Mouse (Mus musculus) testis, adult 2 months (tissue): ENCODE results near the gene Neurl4. TPM values are rescaled to one million over a fixed set of nuclear protein-coding genes. Genes with fewer than 3 reads are reported as not detected.

Experiments used
- H3K27ac ChIP-seq: fragments of 200-500 bp; 2 replicates; pipeline ENCODE4 v1.5.1; 2012; ENCODE audit warnings: low read depth, low read length; ENCODE audit not compliant: control insufficient read depth, insufficient read depth
- H3K27me3 ChIP-seq: fragments of 200-500 bp; 2 replicates; pipeline ENCODE4 v1.6.1; 2012; ENCODE audit warnings: mild to moderate bottlenecking, low read length, moderate library complexity; ENCODE audit not compliant: control insufficient read depth, insufficient read depth
- H3K36me3 ChIP-seq: fragments of 200-500 bp; 2 replicates; pipeline ENCODE4 v1.6.1; 2012; ENCODE audit warnings: mild to moderate bottlenecking, low read length; ENCODE audit not compliant: control insufficient read depth, insufficient read depth
- H3K4me1 ChIP-seq: fragments of 200-500 bp; 2 replicates; pipeline ENCODE4 v1.6.1; 2012; ENCODE audit warnings: low read length; ENCODE audit not compliant: control insufficient read depth, insufficient read depth
- H3K4me3 ChIP-seq: fragments of 200-500 bp; 2 replicates; pipeline ENCODE4 v1.5.1; 2012; ENCODE audit warnings: low read depth, mild to moderate bottlenecking, low read length, moderate library complexity, mixed read lengths; ENCODE audit not compliant: control insufficient read depth
- CTCF ChIP-seq: fragments of 200-500 bp; IDR thresholded peaks from 2 replicates; pipeline ENCODE4 v1.5.1; 2012; ENCODE audit warnings: low read depth, mild to moderate bottlenecking, inconsistent platforms, low read length, moderate library complexity; ENCODE audit not compliant: control insufficient read depth, insufficient read depth, insufficient replicate concordance
- POLR2A ChIP-seq: fragments of 200-500 bp; IDR thresholded peaks from 2 replicates; pipeline ENCODE4 v1.6.1; 2012; ENCODE audit warnings: low read depth, mild to moderate bottlenecking, inconsistent platforms, low read length, moderate library complexity; ENCODE audit not compliant: control insufficient read depth
- polyA plus RNA-seq: library from polyadenylated mRNA; depleted of rRNA; stranded (reverse); fragments of >200 nt; gene quantifications from 2 replicates; pipeline ENCODE4 v1.2.3, GENCODE M21; 2012

Gene Neurl4
- polyA plus RNA-seq, 1 experiment: 57.7 TPM

DNA sequence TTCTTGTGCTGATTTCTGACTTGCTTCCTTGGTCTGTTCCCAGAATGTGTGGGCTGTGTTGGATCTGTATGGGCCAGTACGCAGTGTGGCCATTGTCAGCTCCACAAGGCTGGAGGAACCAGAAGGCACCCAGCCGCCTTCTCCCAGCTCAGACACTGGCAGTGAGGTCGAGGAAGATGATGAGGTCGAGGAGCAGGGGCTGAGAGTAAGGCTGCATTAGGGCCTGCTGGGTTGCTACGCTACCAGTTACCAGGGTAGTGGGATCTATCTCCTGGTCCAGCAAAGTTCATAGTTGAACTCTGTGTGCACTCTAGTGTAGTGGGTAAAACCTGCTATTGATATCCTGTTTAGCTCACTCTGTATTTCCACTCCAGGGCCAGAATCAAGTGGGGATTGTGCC lies 8.3 kb downstream of the Neurl4 start:
- TF ChIP-seq POLR2A: no peak
- TF ChIP-seq CTCF: no peak
- H3K36me3 ChIP-seq: peaks cover 6% of the 10 kb centered on the region

DNA sequence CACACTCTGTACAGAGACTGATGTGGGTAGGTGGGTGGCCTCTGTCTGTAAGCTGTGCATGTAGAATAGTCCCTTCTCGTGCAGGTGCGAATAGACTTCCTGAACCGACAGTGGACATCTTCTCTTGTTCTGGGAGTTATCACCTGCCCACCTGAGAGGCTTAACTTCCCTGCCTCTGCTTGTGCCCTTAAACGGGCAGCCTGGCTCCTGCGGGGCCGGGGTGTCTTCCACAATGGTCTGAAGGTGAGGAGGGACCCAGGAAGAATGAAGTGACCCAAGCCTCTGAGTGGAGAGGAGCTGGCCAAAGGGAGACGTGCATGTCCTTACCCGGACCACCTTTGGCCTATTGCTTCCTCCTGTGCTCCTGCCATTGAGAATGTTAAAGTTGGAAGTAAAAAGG lies 9.3 kb downstream of the Neurl4 start:
- no peaks in the 10 kb centered on the region for H3K27me3 ChIP-seq
- TF ChIP-seq CTCF: no peak
- TF ChIP-seq POLR2A: no peak
- H3K36me3 ChIP-seq: peaks cover 6% of the 10 kb centered on the region
- peaks cover 10% of the 10 kb centered on the region for H3K4me1 ChIP-seq
- H3K4me3 ChIP-seq: no peak overlapping the region
- H3K27ac ChIP-seq: no peak overlapping the region

More for the DNA sequence above, 8.3 kb downstream of the Neurl4 start:
- no peak overlapping the region for H3K27ac ChIP-seq
- H3K4me1 ChIP-seq: peaks cover 5% of the 10 kb centered on the region
- H3K4me3 ChIP-seq: no peak overlapping the region
- no peaks in the 10 kb centered on the region for H3K27me3 ChIP-seq

- no peak for TF ChIP-seq CTCF
- TF ChIP-seq POLR2A: no peak
- Histone ChIP-seq H3K27ac (no peak overlapping the region), H3K27me3 (no peaks in the 10 kb centered on the region), H3K36me3 (peaks cover 6% of the 10 kb centered on the region), H3K4me1 (peaks cover 10% of the 10 kb centered on the region), H3K4me3 (no peak overlapping the region)
Observed at GRCm38 (mm10) chr11:69910781-69911560, 10.1 kb downstream of the Neurl4 start.

GRCm38 (mm10) chr11:69911701-69912100 lies 10.8 kb downstream of the Neurl4 start:
- no peak overlapping the region for H3K27ac ChIP-seq
- no peak overlapping the region for H3K4me3 ChIP-seq

DNA sequence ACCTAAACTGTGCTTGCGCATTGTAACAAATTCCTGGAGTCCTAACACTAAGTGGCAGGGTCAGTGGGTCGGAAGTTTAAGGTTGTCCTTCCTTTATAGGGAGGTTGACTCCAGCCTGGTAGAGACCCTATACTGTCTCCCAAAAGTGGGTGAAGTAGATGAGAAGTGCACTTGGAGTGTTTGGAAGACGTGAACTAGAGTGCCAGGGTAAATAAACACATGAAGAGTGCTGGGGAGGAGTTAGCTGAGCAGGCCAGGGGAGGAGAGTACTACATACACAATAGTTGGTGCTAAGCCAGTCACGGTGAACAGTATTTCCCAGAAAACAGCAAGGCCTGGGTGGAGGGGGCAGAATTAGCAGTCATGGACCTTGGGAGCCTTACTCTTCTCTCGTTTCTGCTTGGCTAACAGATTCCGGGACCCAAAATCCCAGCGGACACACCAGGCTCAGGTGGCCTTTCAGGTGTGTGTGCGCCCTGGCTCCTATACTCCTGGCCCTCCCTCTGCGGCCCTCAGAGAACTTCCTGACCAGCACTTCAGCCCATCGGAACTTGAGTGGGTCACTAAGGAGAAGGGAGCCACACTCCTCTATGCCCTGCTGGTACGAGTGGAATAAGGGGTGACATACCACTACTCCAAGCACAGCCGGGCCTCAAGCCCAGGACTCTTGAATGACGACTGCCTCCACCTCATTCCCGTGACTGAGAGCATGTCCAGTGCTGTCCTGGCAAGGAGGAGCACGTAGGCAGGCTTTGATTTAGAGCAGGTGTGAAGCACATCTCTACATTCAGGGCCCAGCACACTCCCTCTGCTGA lies 12.1 kb downstream of the Neurl4 start:
- TF ChIP-seq CTCF (no peak), POLR2A (no peak)
- Histone ChIP-seq H3K27me3 (no peaks in the 10 kb centered on the region), H3K36me3 (peaks cover 2% of the 10 kb centered on the region), H3K27ac (peak overlapping the region; percentile 7; the same call in 1 of the 2 replicates), H3K4me3 (peak overlapping the region; percentile 86), H3K4me1 (peaks cover 10% of the 10 kb centered on the region)

More at GRCm38 (mm10) chr11:69911701-69912100, 10.8 kb downstream of the Neurl4 start:
- peaks cover 10% of the 10 kb centered on the region for H3K4me1 ChIP-seq
- no peak for TF ChIP-seq CTCF
- no peak for TF ChIP-seq POLR2A
- H3K27me3 ChIP-seq: no peaks in the 10 kb centered on the region
- H3K36me3 ChIP-seq: peaks cover 6% of the 10 kb centered on the region

- Histone ChIP-seq H3K27ac (peak within 1 kb of the TSS; percentile 61), H3K4me1 (peaks cover 10% of the 10 kb centered on the region), H3K36me3 (peaks cover 4% of the 10 kb centered on the region)
Observed at GRCm38 (mm10) chr11:69913554-69914371, 12.9 kb downstream of the Neurl4 start, which contains the start of gene Gps2. Gene Gps2 (plus strand): TSS chr11:69913888.

More at GRCm38 (mm10) chr11:69913554-69914371, 12.9 kb downstream of the Neurl4 start, which contains the start of gene Gps2:
- Histone ChIP-seq H3K27me3 (no peaks in the 10 kb centered on the region), H3K4me3 (peak within 1 kb of the TSS; percentile 86)
- peak; percentile 59 for TF ChIP-seq POLR2A
- no peak for TF ChIP-seq CTCF
